In genomic region chr11:114552176-114552575, GRCm38 (mm10) we compare ENCODE assay signal across 17 mouse cellular contexts.
DNase-seq lines count a peak whose midpoint lies in the region; ATAC-seq lines count a peak whose summit lies in the region.
"Had no signal": no experiment of that assay in that cellular context is flagged by ENCODE, and none has a peak within 500 bp of the region (broad histone marks: within the 10 kb centered on the region; RNA-seq: fewer than 3 reads in every experiment).

No protein-coding gene starts in this region.

- no peaks in the 10 kb centered on the region for H3K36me3 ChIP-seq in kidney, embryonic 14.5 days (ENCODE audit: control insufficient read depth, insufficient read depth, low read length)
- no peaks in the 10 kb centered on the region for H3K36me3 ChIP-seq in midbrain, embryonic 14.5 days (ENCODE audit: control insufficient read depth, insufficient read depth, low read length)
- H3K36me3 ChIP-seq: embryonic facial prominence, embryonic 12.5 days; heart, embryonic 12.5 days; hindbrain, embryonic 10.5 days had no signal

- H3K4me3 ChIP-seq in kidney, embryonic 14.5 days (ENCODE audit: low read length) = no peak overlapping the region
- no peak overlapping the region for H3K4me3 ChIP-seq in midbrain, embryonic 14.5 days (replicated peaks; ENCODE audit: low read depth, low read length)
- H3K4me3 ChIP-seq: embryonic facial prominence, embryonic 12.5 days; gastrocnemius, adult 2 months; heart, embryonic 12.5 days; hindbrain, embryonic 10.5 days had no signal

- H3K9me3 ChIP-seq in kidney, embryonic 14.5 days (ENCODE audit: control insufficient read depth, low read length) = no peaks in the 10 kb centered on the region
- H3K9me3 ChIP-seq in midbrain, embryonic 14.5 days (ENCODE audit: control insufficient read depth, low read length) = no peaks in the 10 kb centered on the region
- H3K9me3 ChIP-seq: embryonic facial prominence, embryonic 12.5 days; heart, embryonic 12.5 days; hindbrain, embryonic 10.5 days had no signal

- no peak for ATAC-seq in kidney, embryonic 14.5 days (ENCODE audit: low FRiP score, low TSS enrichment)
- no peak for ATAC-seq in midbrain, embryonic 14.5 days (ENCODE audit: low FRiP score, low TSS enrichment)
- ATAC-seq: forebrain, postnatal 0 days had no signal

- 43% methylated on average over 7 of the region's 7 CpGs for WGBS in kidney, embryonic 14.5 days
- WGBS in midbrain, embryonic 14.5 days = 88% methylated on average over 7 of the region's 7 CpGs

- H3K27ac ChIP-seq in kidney, embryonic 14.5 days (ENCODE audit: low read depth, low read length) = no peak overlapping the region
- no peak overlapping the region for H3K27ac ChIP-seq in midbrain, embryonic 14.5 days (replicated peaks; ENCODE audit: low read depth, low read length)
- H3K27ac ChIP-seq: embryonic facial prominence, embryonic 12.5 days; gastrocnemius, adult 2 months; hindbrain, embryonic 10.5 days; hindbrain, embryonic 14.5 days had no signal

- H3K4me1 ChIP-seq in kidney, embryonic 14.5 days (ENCODE audit: control insufficient read depth, insufficient read depth, low read length) = peaks cover 7% of the 10 kb centered on the region
- peaks cover 4% of the 10 kb centered on the region for H3K4me1 ChIP-seq in midbrain, embryonic 14.5 days (ENCODE audit: control insufficient read depth, insufficient read depth, low read length)

- no peaks in the 10 kb centered on the region for H3K27me3 ChIP-seq in kidney, embryonic 14.5 days (ENCODE audit: control insufficient read depth, insufficient read depth, low read length)
- H3K27me3 ChIP-seq in midbrain, embryonic 14.5 days (ENCODE audit: control insufficient read depth, insufficient read depth, low read length) = no peaks in the 10 kb centered on the region
- H3K27me3 ChIP-seq: embryonic facial prominence, embryonic 12.5 days; heart, embryonic 12.5 days had no signal

- intact Hi-C loops in left cerebral cortex, postnatal 36 days (cut with DNase I) = no loop called here

- DNase-seq in kidney, adult 18-20 months = peak; percentile 9
- DNase-seq in kidney, adult 9 months = peak; percentile 65
- DNase-seq in kidney, postnatal 14 days = peak; percentile 31
- DNase-seq in midbrain, embryonic 14.5 days = no peak
- DNase-seq in lung, postnatal 14 days = no peak
- no peak for DNase-seq in left cerebral cortex, postnatal 36 days (ENCODE audit: low spot score in 2 of 2)
- DNase-seq: adrenal gland, adult 2 months; cerebellum, adult 2 months; cerebellum, postnatal 25 days; forebrain, postnatal 0 days; gastrocnemius, adult 2 months; gastrocnemius, postnatal 25 days had no signal

- H3K9ac ChIP-seq in kidney, embryonic 14.5 days (ENCODE audit: low read depth, low read length) = no peak overlapping the region
- H3K9ac ChIP-seq in midbrain, embryonic 14.5 days (replicated peaks; ENCODE audit: low read length) = no peak overlapping the region
- H3K9ac ChIP-seq: embryonic facial prominence, embryonic 12.5 days; forebrain, postnatal 0 days; heart, embryonic 12.5 days; hindbrain, embryonic 14.5 days had no signal

- no peak overlapping the region for H3K4me2 ChIP-seq in kidney, embryonic 14.5 days (replicated peaks; ENCODE audit: low read depth, low read length)
- H3K4me2 ChIP-seq in midbrain, embryonic 14.5 days (ENCODE audit: low read length) = no peak overlapping the region
- H3K4me2 ChIP-seq: embryonic facial prominence, embryonic 12.5 days; heart, embryonic 12.5 days; hindbrain, embryonic 14.5 days had no signal

Comparison
In these comparisons a context has a peak if more than half of its experiments do, and no peak if none do; other contexts are left out.
1. DNase-seq: peak in kidney, adult 18-20 months (single experiment), kidney, adult 9 months (single experiment) and kidney, postnatal 14 days (single experiment); none in midbrain, embryonic 14.5 days (single experiment), lung, postnatal 14 days (single experiment) and left cerebral cortex, postnatal 36 days (0 of 2).